Mouse (Mus musculus): ENCODE measurements around the gene Crocc2.

GRCm38 (mm10) chr1:93162588-93162987 is 5.9 kb upstream of the Crocc2 start:
- no peak for TF ChIP-seq POLR2A (IDR thresholded peaks at IDR 0.05; ENCODE audit: control insufficient read depth in 1 of 2, insufficient read depth in 1 of 2, low read depth in 1 of 2, low read length in 2 of 2, poor library complexity in 1 of 2)
- no peak for TF ChIP-seq MXI1 (IDR thresholded peaks at IDR 0.05; ENCODE audit: low read depth, low read length)
- TF ChIP-seq TCF12 (IDR thresholded peaks at IDR 0.05; ENCODE audit: low read depth, low read length): no peak
- no peak for TF ChIP-seq CTCF (IDR thresholded peaks at IDR 0.05 in 2 of 3, conservative IDR thresholded peaks at IDR 0.05 in 1 of 3; ENCODE audit: control insufficient read depth in 1 of 3, insufficient read depth in 1 of 3, low read depth in 2 of 3, low read length in 3 of 3, poor library complexity in 1 of 3, severe bottlenecking in 1 of 3)
- no peak for TF ChIP-seq GATA1 (IDR thresholded peaks at IDR 0.05; ENCODE audit: low read depth, low read length)
- TF ChIP-seq RCOR1 (IDR thresholded peaks at IDR 0.05; ENCODE audit: low read depth, low read length): no peak
- no peak for TF ChIP-seq USF1 (IDR thresholded peaks at IDR 0.05; ENCODE audit: low read depth, low read length)
- TF ChIP-seq SIN3A (IDR thresholded peaks at IDR 0.05; ENCODE audit: low read length): no peak
- TF ChIP-seq MAFK (IDR thresholded peaks at IDR 0.05; ENCODE audit: borderline replicate concordance, low read depth, low read length): no peak
